Mouse (Mus musculus) embryonic fibroblast, embryonic 13.5 days (primary cell): ENCODE results near the gene Ifne.

Experiments
- CTCF ChIP-seq: IDR thresholded peaks from 2 replicates; pipeline ENCODE4 v1.5.1; 2011; ENCODE audit warnings: mild to moderate bottlenecking, control low read depth, low read length, moderate library complexity, borderline replicate concordance; ENCODE audit not compliant: insufficient read depth
- POLR2A ChIP-seq: IDR thresholded peaks from 2 replicates; pipeline ENCODE4 v1.6.1; 2011; ENCODE audit warnings: low read depth, mild to moderate bottlenecking, control low read depth, low read length, moderate library complexity

GRCm38 (mm10) chr4:88872691-88873090, 7.3 kb downstream of the Ifne start:
- no peak for TF ChIP-seq POLR2A
- no peak for TF ChIP-seq CTCF
